Mouse (Mus musculus) thymus, adult 2 months (tissue): ENCODE data around the gene Rprd1b.

ENCODE experiments used
- CTCF ChIP-seq: fragments of 200-500 bp; IDR thresholded peaks from 2 replicates; pipeline ENCODE4 v1.5.1; 2012; ENCODE audit warnings: mild to moderate bottlenecking, control low read depth, low read length, moderate library complexity, borderline replicate concordance; ENCODE audit not compliant: control insufficient read depth, poor library complexity, insufficient read depth; ENCODE audit errors: extremely low read depth
- POLR2A ChIP-seq: fragments of 200-500 bp; IDR thresholded peaks from 2 replicates; pipeline ENCODE4 v1.6.1; 2012; ENCODE audit warnings: mild to moderate bottlenecking, low read length, control low read depth, moderate library complexity; ENCODE audit not compliant: control insufficient read depth, poor library complexity, insufficient read depth; ENCODE audit errors: extremely low read depth

DNA sequence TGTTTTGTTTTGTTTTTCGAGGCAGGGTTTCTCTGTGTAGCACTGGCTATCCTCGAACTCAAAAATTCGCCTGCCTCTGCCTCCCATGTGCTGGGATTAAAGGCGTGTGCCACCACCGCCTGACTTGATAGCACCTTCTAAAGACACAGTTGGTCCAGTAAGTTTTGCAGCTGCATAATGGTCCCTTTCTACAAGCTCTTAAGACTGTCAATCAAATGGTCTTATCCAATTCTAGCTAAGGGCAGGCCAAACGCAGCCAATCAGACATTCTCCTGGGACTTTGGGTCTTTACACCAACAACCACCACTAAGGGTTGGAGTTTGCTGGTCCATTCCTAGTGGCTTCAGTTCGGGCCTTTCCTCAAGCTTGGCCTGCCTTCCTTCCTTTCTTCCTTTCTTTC, 126.8 kb downstream of the Rprd1b start:
- TF ChIP-seq POLR2A (no peak), CTCF (no peak)
